Mouse (Mus musculus) brain, embryonic 14.5 days (tissue): ENCODE measurements at regions not wholly inside any gene's neighbourhood (a gene's known extent, or its start where the extent isn't known, plus 50 kb on each side); places are given as distances from the start of the nearest gene placed in this dataset.

Experiments used
- CTCF ChIP-seq: fragments of 200-500 bp; IDR thresholded peaks from 2 replicates; pipeline ENCODE4 v1.5.1; 2012; ENCODE audit warnings: inconsistent platforms, mild to moderate bottlenecking, moderate library complexity, borderline replicate concordance; ENCODE audit not compliant: insufficient read depth, insufficient read length; ENCODE audit errors: extremely low read depth
- POLR2A ChIP-seq: fragments of 200-500 bp; IDR thresholded peaks from 2 replicates; pipeline ENCODE4 v1.6.1; 2012; ENCODE audit warnings: mild to moderate bottlenecking, inconsistent platforms, borderline replicate concordance; ENCODE audit not compliant: poor library complexity, insufficient read depth, insufficient read length, severe bottlenecking; ENCODE audit errors: extremely low read depth

GRCm38 (mm10) chr5:107035782-107036181, 71.7 kb downstream of the Cdc7 start:
- TF ChIP-seq CTCF = no peak
- TF ChIP-seq POLR2A = no peak
